Mouse (Mus musculus) midbrain, embryonic 11.5 days (tissue): ENCODE data around the gene Ppil3. TPM values are rescaled to one million over a fixed set of nuclear protein-coding genes. Genes with fewer than 3 reads are reported as not detected.
A peak's percentile ranks its signal among the peaks of the same experiment; 100 is the strongest.

Source experiments
- ATAC-seq: fragments of 200-750 bp; cut with Nextera tagmentation; 2 replicates; pipeline ENCODE4 v1.8.0; 2017; ENCODE audit warnings: moderate TSS enrichment, moderate library complexity; ENCODE audit not compliant: low FRiP score
- DNase-seq: peaks from one replicate; pipeline ENCODE4 v3.0.0; 2015; ENCODE audit warnings: low spot score; ENCODE audit errors: missing footprints
- H3K27ac ChIP-seq: fragments of 300-500 bp; sonication (generic); 2 replicates; pipeline ENCODE4 v1.5.1; 2014; ENCODE audit warnings: low read depth, low read length
- H3K27me3 ChIP-seq: fragments of 300-500 bp; sonication (generic); 2 replicates; pipeline ENCODE4 v1.6.1; 2014; ENCODE audit warnings: mild to moderate bottlenecking, low read length, moderate library complexity, mixed read lengths; ENCODE audit not compliant: control insufficient read depth, insufficient read depth
- H3K36me3 ChIP-seq: fragments of 300-500 bp; sonication (generic); 2 replicates; pipeline ENCODE4 v1.6.1; 2014; ENCODE audit warnings: mild to moderate bottlenecking, low read length, moderate library complexity, mixed read lengths; ENCODE audit not compliant: control insufficient read depth, insufficient read depth
- H3K4me1 ChIP-seq: fragments of 300-500 bp; sonication (generic); 2 replicates; pipeline ENCODE4 v1.6.1; 2014; ENCODE audit warnings: low read length; ENCODE audit not compliant: control insufficient read depth, insufficient read depth
- H3K4me2 ChIP-seq: fragments of 300-500 bp; sonication (generic); 2 replicates; pipeline ENCODE4 v1.6.1; 2014; ENCODE audit warnings: mild to moderate bottlenecking, moderate library complexity
- H3K4me3 ChIP-seq: fragments of 300-500 bp; sonication (generic); 2 replicates; pipeline ENCODE4 v1.5.1; 2014; ENCODE audit warnings: low read depth, low read length
- H3K9ac ChIP-seq: fragments of 300-500 bp; sonication (generic); 2 replicates; pipeline ENCODE4 v1.6.1; 2014; ENCODE audit warnings: low read length
- H3K9me3 ChIP-seq: fragments of 300-500 bp; sonication (generic); 2 replicates; pipeline ENCODE4 v1.6.1; 2016; ENCODE audit warnings: low read length; ENCODE audit not compliant: control insufficient read depth
- WGBS: fragments of 180-500 bp; shearing (Covaris S2); extraction: QIAGEN DNeasy Blood & Tissue Kit; methylation state at CpG from one replicate; pipeline ENCODE4 v1.1.7; 2014; 5-methylcytosine and 5-hydroxymethylcytosine counted together
- polyA plus RNA-seq: library from polyadenylated mRNA; unstranded; fragments of >200 nt; fragmentation: Nextera tagmentation; extraction: Ambion mirVana; gene quantifications from 2 replicates; pipeline ENCODE4 v1.2.1, GENCODE M21; 2014

Gene Ppil3
- polyA plus RNA-seq, 1 experiment from 2014 or later = 61.9 TPM

GRCm38 (mm10) chr1:58401396-58401795 is 43.9 kb downstream of the Ppil3 start:
- Histone ChIP-seq H3K9me3 (no peaks in the 10 kb centered on the region), H3K4me2 (no peak overlapping the region), H3K9ac (no peak overlapping the region), H3K27ac (no peak overlapping the region), H3K27me3 (no peaks in the 10 kb centered on the region), H3K36me3 (peaks cover 43% of the 10 kb centered on the region), H3K4me3 (no peak overlapping the region), H3K4me1 (no peaks in the 10 kb centered on the region)
- WGBS = 93% methylated on average over 6 of the region's 6 CpGs
- DNase-seq (peak; percentile 81), ATAC-seq (no peak)

DNA sequence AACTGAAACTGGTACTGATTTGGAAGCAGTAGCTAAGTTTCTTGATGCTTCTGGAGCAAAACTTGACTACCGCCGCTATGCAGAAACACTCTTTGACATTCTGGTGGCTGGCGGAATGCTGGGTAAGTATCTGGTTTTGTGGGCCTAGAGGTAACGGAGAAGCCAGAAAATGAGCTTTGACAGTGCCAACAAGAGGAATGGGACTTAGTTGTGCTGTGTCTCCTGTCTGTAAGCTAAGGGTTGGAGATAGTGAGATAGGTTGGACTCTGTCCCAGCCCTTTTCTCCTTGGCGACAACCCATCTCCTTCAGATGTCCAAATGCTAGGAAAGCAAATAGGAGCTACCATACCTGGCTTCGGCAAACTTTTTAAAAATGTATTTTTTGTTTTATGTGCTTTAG is 47.6 kb downstream of the Ppil3 start:
- no peaks in the 10 kb centered on the region for H3K27me3 ChIP-seq
- ATAC-seq (no peak), DNase-seq (peak; percentile 65)
- 92% methylated on average over 6 of the region's 6 CpGs for WGBS
- peaks cover 34% of the 10 kb centered on the region for H3K36me3 ChIP-seq
- peaks cover 5% of the 10 kb centered on the region; the same call in 1 of the 2 replicates for H3K4me1 ChIP-seq
- H3K9ac ChIP-seq = no peak overlapping the region
- H3K27ac ChIP-seq = no peak overlapping the region
- no peak overlapping the region for H3K4me2 ChIP-seq
- no peaks in the 10 kb centered on the region for H3K9me3 ChIP-seq
- no peak overlapping the region for H3K4me3 ChIP-seq

DNA sequence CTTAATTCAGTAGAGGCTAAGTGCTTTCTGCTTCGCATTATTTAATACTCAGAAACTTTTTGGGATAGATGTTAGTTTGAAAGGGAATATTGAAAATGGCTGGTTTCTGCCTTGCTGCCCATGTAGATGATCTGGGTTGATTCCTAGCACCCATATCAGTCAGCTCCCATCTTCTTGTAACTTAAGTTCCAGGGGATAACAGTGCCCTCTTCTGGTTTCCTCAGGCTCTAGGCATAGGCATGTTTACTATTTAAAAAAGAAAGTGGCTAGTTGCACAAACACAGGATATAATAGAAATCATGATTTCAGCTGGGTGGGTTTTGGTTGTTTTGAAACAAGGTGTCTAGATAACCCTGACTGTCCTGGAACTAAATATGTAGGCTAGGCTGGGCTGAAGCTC is 49.1 kb downstream of the Ppil3 start:
- peaks cover 14% of the 10 kb centered on the region for H3K4me1 ChIP-seq
- H3K4me2 ChIP-seq = no peak overlapping the region
- no peak overlapping the region for H3K27ac ChIP-seq
- no peak for DNase-seq
- no peaks in the 10 kb centered on the region for H3K9me3 ChIP-seq
- H3K4me3 ChIP-seq = no peak overlapping the region
- H3K27me3 ChIP-seq = no peaks in the 10 kb centered on the region
- H3K36me3 ChIP-seq = peaks cover 24% of the 10 kb centered on the region
- WGBS = 100% methylated on average over 1 of the region's 1 CpGs
- H3K9ac ChIP-seq = no peak overlapping the region
- no peak for ATAC-seq

DNA sequence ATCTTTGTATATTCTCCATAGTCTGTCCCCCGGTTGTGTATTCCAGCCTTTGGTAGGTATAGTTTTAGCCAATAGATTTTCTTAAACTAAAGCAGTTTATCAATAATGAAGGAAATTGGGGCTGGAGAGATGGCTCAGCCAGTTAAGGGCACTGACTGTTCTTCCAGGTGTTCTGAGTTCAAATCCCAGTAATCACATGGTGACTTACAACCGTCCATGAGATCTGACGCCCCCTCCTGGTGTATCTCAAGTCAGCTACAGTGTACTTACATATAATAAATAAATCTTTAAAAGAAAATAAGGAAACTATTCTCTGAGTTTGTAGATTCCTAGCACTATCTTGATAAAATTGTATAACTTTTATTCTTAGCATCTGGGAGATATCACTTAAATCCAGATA is 49.9 kb downstream of the Ppil3 start:
- Histone ChIP-seq H3K4me3 (no peak overlapping the region), H3K9ac (no peak overlapping the region), H3K4me1 (peaks cover 14% of the 10 kb centered on the region), H3K9me3 (no peaks in the 10 kb centered on the region), H3K27ac (no peak overlapping the region), H3K36me3 (peaks cover 18% of the 10 kb centered on the region), H3K27me3 (no peaks in the 10 kb centered on the region), H3K4me2 (no peak overlapping the region)
- no peak for ATAC-seq
- 93% methylated on average over 3 of the region's 3 CpGs for WGBS
- DNase-seq = no peak

- H3K4me3 ChIP-seq = peak overlapping the region; percentile 86
- H3K4me2 ChIP-seq = peak overlapping the region; percentile 80
- H3K4me1 ChIP-seq = peaks cover 14% of the 10 kb centered on the region
- H3K9me3 ChIP-seq = no peaks in the 10 kb centered on the region
- peaks cover 10% of the 10 kb centered on the region for H3K36me3 ChIP-seq
- DNase-seq (peak; percentile 92), ATAC-seq (peak; percentile 70)
- H3K9ac ChIP-seq = peak overlapping the region; percentile 92
- peak overlapping the region; percentile 95 for H3K27ac ChIP-seq
- no peaks in the 10 kb centered on the region for H3K27me3 ChIP-seq
- under 1% methylated on average over 74 of the region's 90 CpGs for WGBS
These were observed 51.7 kb downstream of the Ppil3 start for GRCm38 (mm10) chr1:58393284-58394195.

DNA sequence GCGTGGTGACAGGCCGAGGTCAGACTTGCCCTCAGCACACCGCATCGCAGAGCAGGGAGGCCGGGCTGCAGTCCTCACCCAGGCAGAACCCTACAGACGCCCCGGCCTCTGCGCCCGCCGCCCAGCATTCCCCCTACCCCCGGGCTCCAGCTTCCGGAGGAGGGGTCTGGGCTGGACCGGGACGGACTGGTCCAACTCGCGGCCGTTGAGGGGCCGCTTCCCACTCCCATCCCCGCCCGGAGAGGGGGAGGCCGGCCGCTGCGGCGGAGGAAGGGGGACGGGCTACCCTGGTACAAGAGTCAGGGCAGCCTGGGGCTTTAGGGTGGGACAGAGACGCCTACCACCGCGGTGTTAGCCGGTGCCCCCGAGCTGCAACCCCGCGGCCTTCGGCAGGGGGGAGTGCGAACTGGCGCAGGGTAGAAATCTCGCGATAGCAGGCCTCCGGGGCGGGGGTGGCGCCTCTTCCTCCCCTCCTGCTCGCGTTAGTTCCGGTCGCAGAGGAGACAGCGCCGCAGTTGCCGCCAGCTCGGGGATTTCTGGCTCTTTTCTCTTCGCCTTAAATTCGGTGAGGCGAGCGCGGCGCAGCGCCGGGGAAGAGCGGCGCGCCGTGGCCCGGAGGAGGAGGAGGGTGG is 52.5 kb downstream of the Ppil3 start, which contains the start of gene Bzw1:
Gene Bzw1 (plus strand): TSS at position 247 of the 632 bp plus-strand sequence.
- WGBS = 0% methylated on average over 50 of the region's 61 CpGs
- Histone ChIP-seq H3K36me3 (peaks cover 10% of the 10 kb centered on the region), H3K4me3 (peak within 1 kb of the TSS; percentile 86), H3K27ac (peak within 1 kb of the TSS; percentile 95), H3K4me2 (peak within 1 kb of the TSS; percentile 80), H3K9me3 (no peaks in the 10 kb centered on the region), H3K4me1 (peaks cover 14% of the 10 kb centered on the region), H3K27me3 (no peaks in the 10 kb centered on the region), H3K9ac (peak within 1 kb of the TSS; percentile 92)
- DNase-seq (peak; percentile 99), ATAC-seq (peak; percentile 98)

GRCm38 (mm10) chr1:58392268-58392651 is 53.0 kb downstream of the Ppil3 start:
- WGBS = under 1% methylated on average over 16 of the region's 16 CpGs
- Histone ChIP-seq H3K27ac (peak overlapping the region; percentile 95), H3K27me3 (no peaks in the 10 kb centered on the region), H3K4me1 (peaks cover 14% of the 10 kb centered on the region), H3K4me3 (peak overlapping the region; percentile 86), H3K36me3 (peaks cover 9% of the 10 kb centered on the region), H3K9me3 (no peaks in the 10 kb centered on the region), H3K9ac (peak overlapping the region; percentile 92), H3K4me2 (peak overlapping the region; percentile 75)
- DNase-seq (no peak), ATAC-seq (no peak; the same call in 1 of the 2 replicates)

GRCm38 (mm10) chr1:58391421-58392267 is 53.6 kb downstream of the Ppil3 start:
- Histone ChIP-seq H3K4me1 (peaks cover 14% of the 10 kb centered on the region), H3K27ac (no peak overlapping the region), H3K9ac (peak overlapping the region; percentile 92), H3K36me3 (peaks cover 4% of the 10 kb centered on the region), H3K9me3 (no peaks in the 10 kb centered on the region), H3K4me2 (peak overlapping the region; percentile 75), H3K4me3 (peak overlapping the region; percentile 86), H3K27me3 (no peaks in the 10 kb centered on the region)
- no peak for ATAC-seq
- DNase-seq = peak; percentile 91
- 47% methylated on average over 19 of the region's 19 CpGs for WGBS
